Mouse (Mus musculus): ENCODE measurements around the gene Tagln. TPM values are rescaled to one million over a fixed set of nuclear protein-coding genes. Genes with fewer than 3 reads are reported as not detected.

Gene Tagln
- total and polyA plus RNA-seq, 3 experiments: 0.59 to 2.3 TPM; not detected in 1

GRCm38 (mm10) chr9:45983676-45984408, 48.0 kb upstream of the Tagln start:
- Histone ChIP-seq H3K4me3 (replicated peaks in 1 of 3; ENCODE audit: low read depth in 2 of 3, low read length in 2 of 3, poor library complexity in 1 of 3) (peak overlapping the region; percentile 71 to 81 (median 72)), H3K4me1 (ENCODE audit: control insufficient read depth in 1 of 2, insufficient read depth in 2 of 2) (peaks cover 7 to 43% of the 10 kb centered on the region in 2 experiments), H3K9me3 (replicated peaks; ENCODE audit: low read length) (no peaks in the 10 kb centered on the region), H3K36me3 (replicated peaks in 1 of 2; ENCODE audit: control insufficient read depth in 1 of 2, insufficient read depth in 1 of 2, low read length in 1 of 2) (peaks cover 3 to 34% of the 10 kb centered on the region in 2 experiments), H3K4me2 (ENCODE audit: insufficient read depth, low read depth, poor library complexity, severe bottlenecking) (peak overlapping the region; percentile 91), H3K27me3 (replicated peaks) (no peaks in the 10 kb centered on the region), H3K79me2 (replicated peaks; ENCODE audit: control insufficient read depth, extremely low read depth, insufficient read depth, poor library complexity, severe bottlenecking) (peaks cover 54% of the 10 kb centered on the region), H3K9ac (ENCODE audit: insufficient read depth, low read depth) (peak overlapping the region; percentile 86), H3K27ac (ENCODE audit: insufficient read depth, low read depth) (peak overlapping the region; percentile 90; the same call in 1 of the 2 replicates)
- TF ChIP-seq MAX (IDR thresholded peaks at IDR 0.05; ENCODE audit: low read length) (no peak), ZNF384 (IDR thresholded peaks at IDR 0.05; ENCODE audit: low read depth, low read length) (peak; percentile 63), GABPA (IDR thresholded peaks at IDR 0.05; ENCODE audit: insufficient replicate concordance, low read depth, low read length) (no peak), SIN3A (IDR thresholded peaks at IDR 0.05; ENCODE audit: low read length) (peak; percentile 45; the same call in 1 of the 2 replicates), JUN (IDR thresholded peaks at IDR 0.05; ENCODE audit: insufficient read depth, low read depth, low read length) (no peak), NELFE (IDR thresholded peaks at IDR 0.05; ENCODE audit: low read depth, low read length) (no peak), ZKSCAN1 (IDR thresholded peaks at IDR 0.05; ENCODE audit: borderline replicate concordance, low read depth, low read length) (no peak), IRF4 (IDR thresholded peaks at IDR 0.05; ENCODE audit: low read depth, low read length) (0 out of 2 replicates have a peak, but pooled peaks have one; percentile 3), TBP (conservative IDR thresholded peaks at IDR 0.05; ENCODE audit: low read depth, low read length) (no peak), POLR2A (IDR thresholded peaks at IDR 0.05; ENCODE audit: low read depth, low read length) (no peak), CHD1 (IDR thresholded peaks at IDR 0.05; ENCODE audit: low read depth, low read length) (no peak; the same call in 1 of the 2 replicates)
- in situ Hi-C loops (cut with MboI; ENCODE audit: low pct_ligation_motif_present, low pct_unique_long_range_greater_than_20kb, low sequenced_read_pairs): no loop called here
- DNase-seq (ENCODE audit: extremely low read depth): no peak
- dilution Hi-C loops (cut with MboI; ENCODE audit: extremely low pct_ligation_motif_present, extremely low pct_unique_long_range_greater_than_20kb, low sequenced_read_pairs): no loop called here

- dilution Hi-C loops (cut with MboI; ENCODE audit: extremely low pct_ligation_motif_present, extremely low pct_unique_long_range_greater_than_20kb, low sequenced_read_pairs) (no loop called here), in situ Hi-C loops (cut with MboI; ENCODE audit: low pct_ligation_motif_present, low pct_unique_long_range_greater_than_20kb, low sequenced_read_pairs) (no loop called here)
- H3K9me3 ChIP-seq (replicated peaks; ENCODE audit: low read length): no peaks in the 10 kb centered on the region
- no peak overlapping the region for H3K27ac ChIP-seq (ENCODE audit: insufficient read depth, low read depth)
- H3K4me1 ChIP-seq (ENCODE audit: control insufficient read depth in 1 of 2, insufficient read depth in 2 of 2): peaks cover 7 to 57% of the 10 kb centered on the region in 2 experiments
- H3K79me2 ChIP-seq (replicated peaks; ENCODE audit: control insufficient read depth, extremely low read depth, insufficient read depth, poor library complexity, severe bottlenecking): peaks cover 77% of the 10 kb centered on the region
- H3K36me3 ChIP-seq (replicated peaks in 1 of 2; ENCODE audit: control insufficient read depth in 1 of 2, insufficient read depth in 1 of 2, low read length in 1 of 2): peaks cover 6 to 58% of the 10 kb centered on the region in 2 experiments
- H3K4me2 ChIP-seq (ENCODE audit: insufficient read depth, low read depth, poor library complexity, severe bottlenecking): no peak overlapping the region
- no peaks in the 10 kb centered on the region for H3K27me3 ChIP-seq (replicated peaks)
- TF ChIP-seq CHD2 (IDR thresholded peaks at IDR 0.05; ENCODE audit: low read length) (no peak), JUN (IDR thresholded peaks at IDR 0.05; ENCODE audit: insufficient read depth, low read depth, low read length) (no peak), ZC3H11A (IDR thresholded peaks at IDR 0.05; ENCODE audit: low read depth, low read length) (no peak), ZNF384 (IDR thresholded peaks at IDR 0.05; ENCODE audit: low read depth, low read length) (peak; percentile 75), SIN3A (IDR thresholded peaks at IDR 0.05; ENCODE audit: low read length) (no peak), HCFC1 (IDR thresholded peaks at IDR 0.05; ENCODE audit: low read depth, low read length) (no peak), CTCF (conservative IDR thresholded peaks at IDR 0.05 in 1 of 2, IDR thresholded peaks at IDR 0.05 in 1 of 2; ENCODE audit: low read depth in 2 of 2, low read length in 2 of 2) (peak in 1 of 2 experiments; percentile 33; a peak in 2 of 4 replicates), MYC (IDR thresholded peaks at IDR 0.05; ENCODE audit: low read depth, low read length) (peak; percentile 70; the same call in 1 of the 2 replicates), NRF1 (IDR thresholded peaks at IDR 0.05; ENCODE audit: low read depth, low read length) (no peak), MAX (IDR thresholded peaks at IDR 0.05; ENCODE audit: low read length) (no peak), EP300 (IDR thresholded peaks at IDR 0.05; ENCODE audit: low read length) (no peak), USF1 (IDR thresholded peaks at IDR 0.05; ENCODE audit: low read depth, low read length) (no peak), MAZ (IDR thresholded peaks at IDR 0.05; ENCODE audit: low read depth, low read length) (no peak), IRF4 (IDR thresholded peaks at IDR 0.05; ENCODE audit: low read depth, low read length) (no peak), MEF2A (IDR thresholded peaks at IDR 0.05; ENCODE audit: borderline replicate concordance, low read depth, low read length) (no peak), NELFE (IDR thresholded peaks at IDR 0.05; ENCODE audit: low read depth, low read length) (no peak)
- no peak overlapping the region for H3K4me3 ChIP-seq (replicated peaks in 1 of 3; ENCODE audit: low read depth in 2 of 3, low read length in 2 of 3, poor library complexity in 1 of 3)
- no peak overlapping the region for H3K9ac ChIP-seq (ENCODE audit: insufficient read depth, low read depth)
- peak; percentile 27 for DNase-seq (ENCODE audit: extremely low read depth)
These were observed 45.5 kb upstream of the Tagln start for GRCm38 (mm10) chr9:45981331-45981730.
